Mouse (Mus musculus) layer of hippocampus, postnatal 10 days (tissue): Measurements from ENCODE around the gene Cldn9. TPM values are rescaled to one million over a fixed set of nuclear protein-coding genes. Genes with fewer than 3 reads are reported as not detected.

ENCODE experiments used
- DNase-seq, 2 experiments: peaks; one replicate each; pipeline ENCODE4 v3.0.0; 2021; ENCODE audit warnings: low spot score in 2 of 2
- total RNA-seq, 2 experiments: library from RNA; stranded (reverse); gene quantifications; 2 replicates each; pipeline ENCODE4 v1.2.3; 2021

The Cldn9 gene
- total RNA-seq, 2 experiments from 2014 or later = 0.57 TPM; not detected in 1

DNA sequence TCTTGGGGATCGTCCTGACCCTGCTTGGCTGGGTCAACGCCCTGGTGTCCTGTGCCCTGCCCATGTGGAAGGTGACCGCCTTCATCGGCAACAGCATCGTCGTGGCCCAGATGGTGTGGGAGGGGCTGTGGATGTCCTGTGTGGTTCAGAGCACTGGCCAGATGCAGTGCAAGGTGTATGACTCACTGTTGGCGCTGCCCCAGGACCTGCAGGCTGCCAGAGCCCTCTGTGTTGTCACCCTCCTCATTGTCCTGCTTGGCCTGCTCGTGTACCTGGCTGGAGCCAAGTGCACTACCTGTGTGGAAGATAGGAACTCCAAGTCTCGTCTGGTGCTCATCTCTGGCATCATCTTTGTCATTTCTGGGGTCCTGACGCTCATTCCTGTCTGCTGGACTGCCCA is 2.7 kb downstream of the Cldn9 start:
- DNase-seq = no peak

DNA sequence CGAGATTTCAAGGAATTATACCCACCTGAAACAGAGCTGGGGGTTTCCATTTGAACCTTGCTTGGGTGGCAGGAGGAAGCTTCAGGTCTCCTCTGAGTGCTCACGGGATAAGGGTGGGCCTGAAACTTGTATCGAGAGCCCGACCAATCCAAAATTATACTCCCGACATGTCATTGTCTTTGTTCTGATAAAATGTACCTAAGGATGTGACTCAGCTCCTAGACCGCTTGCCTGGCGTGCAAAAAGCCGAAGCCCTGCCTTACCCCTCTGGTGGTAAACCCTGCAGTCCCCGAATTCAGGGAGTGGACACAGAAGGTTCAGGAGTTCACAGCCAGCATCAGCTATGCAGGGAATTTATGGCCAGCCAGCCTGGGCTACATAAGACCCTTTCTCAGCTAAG is 3.5 kb downstream of the Cldn9 start:
- DNase-seq = no peak

DNA sequence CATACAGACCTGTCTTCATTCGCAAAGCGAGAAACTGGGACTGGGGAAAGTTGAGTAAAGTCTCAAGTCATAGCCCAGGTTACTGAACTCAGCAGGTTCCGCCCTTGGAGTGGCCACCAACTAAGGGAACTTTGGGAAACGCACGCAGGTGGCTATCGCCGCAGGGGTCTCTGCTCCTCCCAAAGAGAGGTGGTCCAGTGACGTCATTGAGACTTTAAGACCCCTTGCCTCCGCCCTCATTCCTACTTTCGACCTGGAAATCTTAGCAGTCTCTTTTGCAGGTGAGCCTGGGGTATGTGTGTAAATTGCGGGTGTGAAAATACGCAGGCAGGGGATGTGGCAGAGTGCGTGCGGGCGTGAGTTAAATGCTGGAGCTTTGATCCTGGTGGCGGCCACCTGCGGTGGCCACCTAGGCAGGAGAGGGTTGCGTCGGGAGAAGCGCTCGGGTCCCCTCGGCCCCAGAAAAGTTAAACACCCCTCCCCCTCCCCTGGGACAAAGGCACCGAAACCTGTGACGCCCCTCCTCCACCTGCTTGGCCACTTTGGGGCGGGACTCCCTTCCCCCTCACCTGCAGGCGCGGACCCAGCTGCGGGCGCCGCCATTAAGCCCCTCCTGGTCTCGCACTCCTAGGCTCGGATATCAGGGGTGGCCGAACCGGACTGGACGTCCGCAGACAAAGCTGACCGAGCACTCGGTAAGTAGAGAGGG is 4.5 kb downstream of the Cldn9 start, which contains the start of gene Cldn6:
Gene Cldn6, plus strand, starts transcription at position 123 of the 709 bp plus-strand sequence.
- DNase-seq = no peak

DNA sequence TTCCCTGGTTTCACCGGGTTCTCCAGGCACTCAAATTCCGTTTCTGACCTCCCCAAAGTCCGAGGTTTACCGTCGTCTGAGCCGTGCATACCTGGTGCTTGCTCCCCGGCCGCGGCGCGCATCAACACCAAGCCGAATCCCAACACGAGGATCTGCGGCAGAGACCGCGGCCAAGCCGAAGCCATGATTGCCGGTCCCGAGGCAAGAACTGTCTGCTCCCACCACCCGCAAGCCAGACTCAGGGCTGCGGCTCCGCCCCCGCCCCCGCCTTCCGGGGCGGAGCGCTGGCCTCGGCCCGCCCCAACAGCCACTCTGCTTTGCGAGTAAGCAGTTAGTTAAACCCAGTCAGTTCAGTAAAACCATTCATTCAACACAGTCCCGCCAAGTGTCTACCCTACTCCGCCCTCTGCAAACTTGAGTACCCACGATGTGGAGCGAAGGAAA is 6.6 kb downstream of the Cldn9 start, which contains the start of gene Tnfrsf12a:
Gene Tnfrsf12a, minus strand, starts transcription at position 233 of the 444 bp plus-strand sequence.
- DNase-seq = peak; percentile 73 to 79

DNA sequence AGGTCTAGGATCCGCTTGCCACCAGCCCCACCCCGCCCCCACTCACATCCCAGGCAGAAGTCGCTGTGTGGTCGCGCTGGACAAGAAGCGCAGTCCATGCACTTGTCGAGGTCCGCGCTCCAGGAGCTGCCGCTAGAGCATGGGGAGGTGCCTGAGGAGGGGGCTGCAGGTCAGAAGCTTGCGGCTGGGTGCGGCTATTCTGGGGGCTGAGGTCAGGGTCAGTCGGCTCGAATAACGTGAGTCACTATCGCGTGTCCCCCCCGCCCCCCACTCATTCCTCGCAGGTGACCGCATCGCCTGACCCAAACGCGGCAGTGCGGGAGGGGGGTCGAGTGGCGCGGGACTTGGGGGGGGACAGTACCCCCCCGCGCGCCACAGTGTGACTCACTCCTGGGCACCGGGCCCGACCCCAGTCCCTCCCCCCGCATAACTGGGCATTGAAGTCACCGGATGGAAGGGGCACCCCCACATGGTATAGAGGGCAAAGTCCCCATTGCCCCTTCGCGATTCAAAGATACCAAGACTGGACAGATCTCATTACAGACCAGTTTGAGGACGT is 7.3 kb downstream of the Cldn9 start:
- peak in 1 of 2 experiments; percentile 42 for DNase-seq

DNA sequence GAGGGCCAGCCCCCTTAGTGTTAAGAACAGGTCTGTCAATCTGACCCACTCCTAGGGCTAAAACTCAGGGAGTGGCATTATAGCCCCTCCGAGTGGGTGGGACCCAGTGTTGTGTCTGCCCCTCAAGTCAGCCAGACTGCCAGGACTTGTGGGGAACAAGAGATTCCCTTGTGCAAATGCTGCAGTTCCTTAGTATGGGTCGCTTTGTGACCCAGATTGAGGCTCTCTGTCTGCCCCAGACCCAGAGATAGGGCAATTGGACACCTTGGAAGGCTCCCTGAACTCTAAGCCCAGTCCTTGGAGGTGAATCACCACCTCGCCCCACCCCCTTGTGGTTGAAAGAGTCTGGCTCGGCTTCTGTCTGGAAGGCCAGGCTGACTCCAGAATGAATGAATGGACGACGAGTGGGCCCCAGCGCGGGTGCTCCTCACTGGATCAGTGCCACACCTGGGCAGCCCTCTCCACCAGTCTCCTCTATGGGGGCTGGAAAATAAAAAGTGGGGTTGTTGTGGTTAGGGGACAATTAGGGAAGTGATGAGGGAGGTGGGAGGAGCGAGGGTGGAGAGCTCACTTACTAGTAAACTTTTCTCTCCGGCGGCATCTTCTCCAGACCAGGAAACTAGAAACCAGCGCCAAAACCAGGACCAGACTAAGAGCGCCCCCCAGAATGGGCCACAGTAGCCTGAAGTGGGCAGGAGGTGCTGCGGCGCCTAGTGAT is 8.1 kb downstream of the Cldn9 start:
- DNase-seq = peak; percentile 35 to 43

DNA sequence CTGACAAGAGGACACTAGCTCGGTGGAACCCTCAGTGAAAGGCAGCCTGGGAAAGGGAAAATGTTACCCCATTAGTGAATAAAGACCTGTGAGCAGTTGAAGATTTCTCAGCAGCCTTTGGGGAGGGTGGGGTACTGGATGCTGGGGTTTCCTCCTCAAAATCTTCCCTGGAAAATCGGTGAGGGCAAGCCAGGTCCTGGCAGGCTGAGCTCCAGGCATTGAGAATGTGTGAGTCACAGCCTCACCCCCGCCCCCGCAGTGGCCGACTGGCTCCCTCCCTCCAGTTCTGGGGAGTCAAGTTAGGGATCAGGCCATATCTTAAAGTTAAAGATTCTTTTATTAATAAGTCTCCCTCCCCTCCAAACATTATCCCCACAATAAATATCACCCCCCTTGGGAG is 8.7 kb downstream of the Cldn9 start:
- DNase-seq = no peak

DNA sequence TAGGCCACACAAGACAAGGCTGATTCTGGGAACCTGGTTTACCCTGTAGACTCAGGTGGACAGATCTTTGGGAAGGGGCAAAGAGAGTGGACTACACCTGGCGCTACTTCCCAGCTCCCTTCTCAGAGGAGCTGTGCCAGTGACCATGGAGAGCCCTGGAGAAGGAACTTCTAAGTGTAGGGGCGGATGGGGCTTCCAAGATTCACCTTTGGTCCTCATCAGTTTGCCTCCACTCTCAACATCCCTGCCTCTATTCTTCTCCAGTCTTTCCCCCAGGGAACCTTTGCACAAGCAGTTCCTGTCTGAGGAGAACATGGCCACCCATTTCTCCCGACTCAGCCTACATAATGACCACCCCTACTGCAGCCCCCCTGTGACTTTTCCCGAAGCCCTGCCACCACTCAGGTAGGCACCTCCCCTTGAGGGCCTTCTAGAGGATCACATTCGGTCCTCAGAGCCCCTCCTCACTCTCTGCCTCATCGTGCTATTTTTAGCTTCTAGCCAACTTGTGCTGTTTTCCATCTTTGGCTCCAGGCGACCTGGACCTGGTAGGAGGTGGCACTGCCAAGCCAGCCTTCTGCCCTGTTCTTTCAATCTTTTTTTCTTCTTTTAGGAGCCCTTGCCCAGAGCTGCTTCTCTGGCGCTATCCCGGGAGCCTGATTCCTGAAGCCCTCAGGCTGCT is 9.4 kb downstream of the Cldn9 start:
- peak; percentile 33 to 35 for DNase-seq

DNA sequence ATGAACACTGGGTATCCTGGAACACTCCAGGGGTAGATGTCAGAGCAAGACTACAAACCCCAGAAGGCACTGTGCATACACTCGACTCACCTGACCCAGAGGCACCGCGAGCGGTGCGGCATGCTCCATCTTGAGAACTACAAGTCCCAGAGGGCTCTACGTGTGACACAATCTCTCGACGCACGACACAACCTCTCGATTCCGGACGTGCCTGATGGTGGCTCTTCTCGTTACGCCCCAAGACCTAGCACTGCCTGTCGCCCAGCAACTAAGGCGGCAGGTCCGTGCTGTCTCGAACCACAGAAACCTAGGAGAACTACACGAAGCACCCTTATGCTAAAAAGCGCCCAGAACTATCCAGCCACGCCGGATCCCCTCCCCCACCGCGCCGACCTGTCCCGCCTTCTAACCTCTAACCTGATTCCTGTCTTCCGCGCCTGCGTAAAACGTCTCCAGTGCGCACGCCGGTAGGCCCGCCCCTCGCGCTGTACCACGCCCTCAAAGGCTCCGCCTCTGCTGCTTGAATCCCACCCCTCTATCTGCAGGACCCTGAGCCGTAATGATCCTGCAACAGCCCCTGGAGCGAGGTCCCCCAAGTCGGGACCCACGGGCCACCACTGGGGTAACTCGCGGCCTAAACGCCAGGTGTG is 10.3 kb downstream of the Cldn9 start, which contains the start of the genes Hcfc1r1 and Thoc6:
Gene Hcfc1r1, plus strand, starts transcription at position 173 of the 650 bp plus-strand sequence.
Gene Thoc6, minus strand, starts transcription at position 459 of the 650 bp plus-strand sequence.
- peak; percentile 92 to 94 for DNase-seq

DNA sequence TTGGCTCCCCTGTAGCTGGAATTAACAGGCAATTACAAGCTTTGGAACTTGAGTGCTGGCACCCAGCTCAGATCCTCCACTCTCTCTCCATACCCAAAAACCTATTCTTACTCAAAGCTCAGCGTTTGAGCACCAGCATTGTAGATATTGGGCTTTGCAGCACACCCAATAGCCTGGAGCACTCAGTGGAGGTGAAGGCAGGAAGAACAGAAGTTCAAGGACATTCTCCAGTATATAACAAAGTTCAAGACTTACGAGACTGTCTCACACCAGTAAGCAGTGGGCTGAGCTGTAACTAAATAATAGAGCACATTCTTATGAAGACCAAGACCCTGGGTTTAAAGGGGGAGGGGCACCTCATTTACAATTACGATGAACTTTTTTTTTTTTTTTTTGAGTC is 11.1 kb downstream of the Cldn9 start:
- DNase-seq = no peak

DNA sequence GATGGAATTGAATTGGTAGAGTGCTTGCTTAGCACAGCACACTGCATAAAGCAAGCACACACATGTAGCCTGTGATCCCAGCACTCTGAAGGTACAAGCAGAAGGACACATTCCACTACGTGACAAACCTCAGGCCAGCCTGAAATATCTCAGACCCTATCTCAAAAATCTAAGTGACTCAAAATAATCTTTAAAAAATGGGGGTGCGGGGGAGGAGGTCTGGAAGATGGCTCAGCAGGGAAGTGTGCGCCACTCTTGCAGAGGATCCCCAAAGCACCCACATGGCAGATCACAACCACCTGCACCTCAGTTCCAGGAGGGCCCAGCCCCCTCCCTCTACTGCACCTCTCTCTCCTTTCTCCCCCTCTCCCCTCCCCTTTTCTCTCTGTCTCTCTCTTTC is 12.3 kb downstream of the Cldn9 start:
- DNase-seq = no peak

DNA sequence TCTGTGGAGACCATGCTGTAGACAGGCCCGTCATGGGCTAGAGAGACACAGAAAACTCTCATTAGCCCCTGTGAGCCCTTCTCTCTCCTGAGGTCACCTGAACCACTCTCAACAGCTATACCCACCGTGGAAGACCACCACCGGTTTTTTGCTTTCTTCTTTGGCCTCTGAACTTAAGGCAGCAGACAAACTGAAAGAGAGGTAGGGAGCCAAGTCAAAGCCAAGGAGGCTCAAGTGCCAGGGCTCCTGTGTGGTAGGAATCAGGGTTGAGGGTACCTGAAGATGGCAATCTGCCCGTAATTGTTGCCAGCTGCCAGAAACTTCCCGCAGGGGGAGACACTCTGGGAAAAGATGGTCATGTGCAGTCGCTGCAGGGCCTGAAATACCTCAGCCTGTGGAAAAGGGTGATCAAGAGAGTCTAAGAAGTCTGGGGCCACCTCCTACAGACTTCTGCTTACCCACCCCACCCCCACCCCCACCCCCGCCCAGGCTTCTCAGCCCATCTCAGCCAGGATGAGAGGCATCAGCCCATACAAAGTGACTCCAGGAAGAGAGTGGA is 13.2 kb downstream of the Cldn9 start:
- no peak for DNase-seq

DNA sequence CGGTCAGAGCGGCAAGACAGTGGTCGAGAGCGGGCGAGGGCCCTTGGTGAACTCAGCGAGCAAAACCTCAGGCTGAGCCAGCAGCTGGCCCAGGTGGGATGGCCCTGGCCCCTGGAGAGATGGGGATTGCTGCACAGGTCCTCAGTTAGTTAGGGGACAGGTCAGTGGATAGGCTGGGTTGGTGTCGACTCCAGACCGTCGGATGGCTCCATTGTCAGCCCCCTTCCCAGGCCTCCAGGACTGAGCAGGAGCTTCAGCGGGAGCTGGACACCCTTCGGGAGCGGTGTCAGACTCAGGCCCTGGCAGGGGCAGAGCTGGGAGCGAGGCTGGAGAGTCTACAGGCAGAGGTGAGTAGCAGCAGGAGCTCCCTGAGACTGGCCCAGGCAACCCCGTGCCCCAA is 18.3 kb downstream of the Cldn9 start:
- no peak for DNase-seq

DNA sequence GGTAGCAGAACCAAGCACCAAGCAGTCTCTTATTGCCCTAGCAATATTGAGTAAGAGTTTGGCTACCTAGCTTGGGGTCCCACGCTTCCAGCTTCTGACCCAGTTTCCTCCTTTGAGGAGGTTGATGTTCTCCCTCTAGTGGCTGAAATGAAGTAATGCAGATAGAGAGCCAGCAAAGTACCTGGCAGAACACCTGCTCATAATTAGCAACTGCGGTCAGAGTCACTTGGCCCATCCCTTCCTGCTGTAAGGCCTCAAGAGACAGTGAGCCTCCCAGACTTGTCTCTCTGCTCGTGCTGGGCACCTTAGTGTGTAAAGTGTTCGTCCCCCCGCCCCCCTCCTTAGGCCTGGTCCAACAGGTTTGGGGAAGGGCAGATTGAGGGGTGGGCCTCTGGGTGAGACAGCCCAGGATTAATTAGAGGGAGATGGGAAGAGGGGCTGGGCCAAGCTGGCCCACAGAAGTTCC is 19.2 kb downstream of the Cldn9 start:
- DNase-seq = no peak

DNA sequence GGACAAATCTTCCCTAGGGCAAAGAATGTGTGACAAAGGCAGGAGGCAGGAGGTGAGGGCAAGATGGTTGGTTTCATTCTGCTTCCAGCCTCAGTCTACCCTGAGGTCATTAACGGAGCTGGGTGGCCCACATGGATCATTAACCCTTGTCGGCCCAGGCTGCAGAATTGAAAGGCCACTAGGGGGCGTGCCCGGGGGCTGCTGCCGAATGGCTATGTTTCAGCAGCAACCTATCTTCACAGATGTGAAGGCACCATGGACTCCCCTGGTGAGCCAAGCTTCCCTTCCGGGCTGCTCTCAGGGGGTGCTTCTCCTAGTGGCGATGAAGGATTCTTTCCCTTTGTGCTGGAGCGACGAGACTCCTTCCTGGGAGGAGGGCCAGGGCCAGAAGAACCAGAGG is 22.3 kb downstream of the Cldn9 start:
- DNase-seq = no peak

DNA sequence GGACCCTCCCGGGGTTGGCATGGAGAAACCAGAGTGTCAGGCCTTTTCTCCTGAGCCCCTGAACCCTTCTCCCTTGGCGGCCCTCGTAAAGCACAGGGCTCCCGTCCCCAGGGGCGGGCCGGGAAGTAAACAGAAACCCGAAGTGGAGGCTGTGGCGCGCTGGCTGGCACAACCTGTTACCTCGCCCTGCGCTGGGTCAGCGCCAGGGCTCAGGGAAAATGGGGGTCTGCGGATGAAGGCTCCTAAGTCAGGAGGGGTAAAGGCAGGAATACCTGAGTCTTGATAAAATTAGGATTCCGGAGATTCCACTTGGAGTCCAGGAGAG is 23.0 kb downstream of the Cldn9 start:
- DNase-seq = no peak

DNA sequence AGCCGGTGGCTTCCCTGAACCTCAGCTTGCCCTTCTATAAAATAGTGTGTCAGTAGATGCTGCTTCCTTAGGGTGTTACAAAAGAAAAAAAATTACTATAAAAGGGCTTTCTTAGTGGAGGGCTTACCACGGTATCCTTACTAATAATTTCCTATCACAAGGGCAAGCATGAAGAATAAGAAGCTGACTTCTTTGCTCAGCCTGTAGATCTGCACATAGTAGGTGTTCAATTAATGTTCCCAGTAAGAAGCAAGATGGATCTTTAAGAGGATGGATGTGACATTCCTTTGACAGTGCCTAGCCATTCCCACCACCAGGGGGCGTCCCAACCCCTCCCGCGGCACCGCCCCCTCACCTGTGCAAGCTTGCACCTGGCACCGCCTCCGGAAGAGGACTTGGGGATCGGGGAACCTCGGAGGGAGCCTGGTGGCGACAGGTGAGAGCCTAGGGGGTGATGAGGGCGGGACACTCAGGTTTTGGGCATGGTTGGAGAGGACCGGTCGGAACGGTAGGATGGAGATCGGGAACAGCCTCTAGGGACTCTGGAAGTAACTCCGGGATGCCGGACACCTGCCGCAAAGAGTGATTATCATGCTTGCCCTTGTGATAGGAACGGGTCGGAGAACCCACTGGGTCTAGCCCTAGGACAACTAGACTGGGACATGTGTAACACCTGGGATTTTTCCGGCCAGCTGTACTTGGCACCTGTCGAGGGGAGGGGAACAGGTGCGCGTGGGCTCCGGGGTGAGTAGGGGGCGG is 23.5 kb downstream of the Cldn9 start, which contains the start of gene Bicdl2:
Gene Bicdl2, plus strand, starts transcription at position 390 of the 759 bp plus-strand sequence.
- DNase-seq = no peak

DNA sequence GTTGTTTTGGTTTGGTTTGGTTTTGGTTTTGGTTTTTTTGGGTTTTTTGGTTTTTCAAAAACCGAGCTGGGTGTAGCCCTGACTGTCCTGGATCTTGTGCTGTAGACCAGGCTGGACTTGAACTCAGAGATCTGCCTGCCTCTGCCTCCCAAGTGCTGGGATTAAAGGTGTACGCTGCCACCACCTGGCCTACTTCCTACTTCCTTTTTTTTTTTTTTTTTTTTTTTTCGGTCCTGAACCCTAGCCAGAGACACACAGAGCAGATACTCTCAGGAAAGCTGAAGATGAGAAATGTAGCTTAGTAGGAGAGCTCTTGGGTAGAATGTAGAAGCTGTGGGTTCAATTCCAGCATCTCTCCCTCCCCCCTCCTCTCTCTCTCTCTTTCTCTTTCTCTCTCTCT is 25.4 kb downstream of the Cldn9 start:
- no peak for DNase-seq

DNA sequence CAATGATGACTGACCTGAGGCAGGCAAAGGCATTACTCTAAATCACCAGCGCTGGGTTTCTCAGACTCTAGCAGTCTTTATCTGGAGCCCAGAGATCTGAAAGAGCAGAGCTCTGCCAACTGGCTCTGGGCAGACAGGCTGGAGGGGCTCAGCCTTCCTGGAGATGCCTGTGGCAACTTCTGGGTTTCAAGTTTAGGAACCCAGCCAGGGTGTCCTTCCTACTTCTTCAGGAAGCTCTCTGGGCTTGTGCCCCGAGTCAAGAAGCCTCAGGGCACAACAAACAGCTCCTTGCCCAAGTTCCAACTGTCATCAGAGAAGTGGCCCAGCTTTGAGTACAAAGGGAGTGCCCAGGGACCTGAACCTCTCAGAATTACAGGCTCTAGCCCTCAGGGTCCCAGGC is 29.4 kb downstream of the Cldn9 start:
- no peak for DNase-seq

DNA sequence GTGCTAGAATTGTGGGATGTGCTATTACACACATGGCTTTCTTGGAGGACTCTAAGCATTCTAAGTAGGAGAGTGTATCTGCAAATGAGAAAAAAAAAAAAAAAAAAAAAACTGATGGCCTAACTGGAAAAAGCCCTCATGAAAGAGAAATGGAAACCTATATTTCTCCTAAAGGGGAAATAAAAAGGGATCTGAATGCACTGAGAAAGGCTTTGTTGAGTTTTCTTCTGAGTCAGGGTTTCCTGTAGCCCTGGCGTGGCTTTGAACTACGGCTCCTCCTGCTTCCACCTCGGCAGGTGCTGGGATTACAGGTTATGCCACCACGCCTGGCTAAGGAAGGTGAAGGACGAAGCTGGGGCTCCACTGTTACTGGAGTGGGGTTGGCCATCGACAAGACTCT is 29.8 kb downstream of the Cldn9 start:
- DNase-seq = no peak
